Mouse (Mus musculus) heart, adult 2 months (tissue): Measurements from ENCODE around the gene Rhno1. TPM values are rescaled to one million over a fixed set of nuclear protein-coding genes. Genes with fewer than 3 reads are reported as not detected.
A peak's percentile ranks its signal among the peaks of the same experiment; 100 is the strongest.
"Not testable (repeated sequence)": the region's sequence is repeated elsewhere in the genome, so short reads cannot be mapped to it uniquely, and the experiment has no call there.

Experiments
- DNase-seq, 2 experiments: peaks; one replicate each; pipeline ENCODE4 v3.0.0; 2021
- H3K27ac ChIP-seq: fragments of 200-600 bp; 2 replicates; pipeline ENCODE4 v1.8.1; 2022
- H3K27me3 ChIP-seq: fragments of 200-500 bp; 2 replicates; pipeline ENCODE4 v1.6.1; 2012; ENCODE audit warnings: mild to moderate bottlenecking, low read length, inconsistent platforms, mixed read lengths; ENCODE audit not compliant: control insufficient read depth, insufficient read depth
- H3K36me3 ChIP-seq: fragments of 200-500 bp; 2 replicates; pipeline ENCODE4 v1.6.1; 2012; ENCODE audit warnings: low read length, inconsistent platforms; ENCODE audit not compliant: control insufficient read depth, insufficient read depth
- H3K4me1 ChIP-seq: fragments of 200-500 bp; 2 replicates; pipeline ENCODE4 v1.6.1; 2011; ENCODE audit warnings: low read length; ENCODE audit not compliant: control insufficient read depth, insufficient read depth
- H3K4me3 ChIP-seq: fragments of 200-600 bp; 2 replicates; pipeline ENCODE4 v1.8.1; 2022
- H3K79me2 ChIP-seq: fragments of 200-500 bp; replicated peaks from 2 replicates; pipeline ENCODE4 v1.6.1; 2012; ENCODE audit warnings: mild to moderate bottlenecking, inconsistent platforms, low read length, moderate library complexity, mixed read lengths; ENCODE audit not compliant: control insufficient read depth, insufficient read depth
- H3K9ac ChIP-seq: fragments of 200-500 bp; 2 replicates; pipeline ENCODE4 v1.6.1; 2012; ENCODE audit warnings: low read depth, mild to moderate bottlenecking, control low read depth, inconsistent platforms, low read length, mixed read lengths
- CTCF ChIP-seq: fragments of 200-600 bp; IDR thresholded peaks from 2 replicates; pipeline ENCODE4 v1.8.1; 2022; ENCODE audit warnings: antibody characterized with exemption, mild to moderate bottlenecking, moderate library complexity
- EP300 ChIP-seq: fragments of 200-500 bp; IDR thresholded peaks from 2 replicates; pipeline ENCODE4 v1.6.1; 2011; ENCODE audit warnings: low read depth, low read length, control low read depth; ENCODE audit not compliant: insufficient read depth
- POLR2A ChIP-seq: fragments of 200-500 bp; IDR thresholded peaks from 2 replicates; pipeline ENCODE4 v1.6.1; 2011; ENCODE audit warnings: mild to moderate bottlenecking, low read depth, low read length, control low read depth; ENCODE audit not compliant: insufficient read depth
- WGBS: fragments of 180-500 bp; shearing (Covaris S2); methylation state at CpG from one replicate; pipeline ENCODE4 v1.1.7; 2018; 5-methylcytosine and 5-hydroxymethylcytosine counted together
- intact Hi-C: fragments of 180-260 bp; cut with DNase I; formaldehyde crosslinking; loops from one replicate; pipeline ENCODE4 v1.15.1; 2025
- polyA plus RNA-seq: library from polyadenylated mRNA; depleted of rRNA; stranded (reverse); fragments of >200 nt; gene quantifications from 2 replicates; pipeline ENCODE4 v1.2.3, GENCODE M21; 2012
- total RNA-seq, 2 experiments: library from RNA; stranded (reverse); gene quantifications; 2 replicates each; pipeline ENCODE4 v1.2.3; 2021

The Rhno1 gene
- total and polyA plus RNA-seq, 3 experiments, result 6.6 to 9.2 (median 7.8) TPM

GRCm38 (mm10) chr6:128383752-128384151 lies 21.0 kb upstream of the Rhno1 start:
- no peaks in the 10 kb centered on the region for H3K79me2 ChIP-seq
- no peak overlapping the region for H3K27ac ChIP-seq
- intact Hi-C loops, result no loop called here
- no peak for DNase-seq
- H3K27me3 ChIP-seq, result no peaks in the 10 kb centered on the region
- no peak overlapping the region for H3K9ac ChIP-seq
- H3K4me3 ChIP-seq, result no peak overlapping the region
- no peak for TF ChIP-seq EP300
- no peak for TF ChIP-seq CTCF
- TF ChIP-seq POLR2A, result no peak
- H3K4me1 ChIP-seq, result no peaks in the 10 kb centered on the region
- WGBS, result 55% methylated on average over 7 of the region's 7 CpGs
- no peaks in the 10 kb centered on the region for H3K36me3 ChIP-seq

- H3K79me2 ChIP-seq, result no peaks in the 10 kb centered on the region
- TF ChIP-seq POLR2A (no peak), CTCF (no peak), EP300 (no peak)
- no peak overlapping the region for H3K9ac ChIP-seq
- H3K27ac ChIP-seq, result no peak overlapping the region
- no peak overlapping the region for H3K4me3 ChIP-seq
- intact Hi-C loops, result loop anchor here (2.0 kb wide), 1 partner anchor 30 kb away; no protein-coding TSS in a partner anchor
- no peaks in the 10 kb centered on the region for H3K4me1 ChIP-seq
- WGBS, result 76% methylated on average over 3 of the region's 3 CpGs
- H3K27me3 ChIP-seq, result no peaks in the 10 kb centered on the region
- H3K36me3 ChIP-seq, result no peaks in the 10 kb centered on the region
- no peak for DNase-seq
Observed at GRCm38 (mm10) chr6:128381254-128381653, 18.5 kb upstream of the Rhno1 start.

GRCm38 (mm10) chr6:128380594-128381167 lies 18.0 kb upstream of the Rhno1 start:
- TF ChIP-seq CTCF, result peak; percentile 45
- not testable (repeated sequence) for H3K79me2 ChIP-seq, DNase-seq, H3K4me1 ChIP-seq, H3K9ac ChIP-seq, H3K36me3 ChIP-seq, H3K27ac ChIP-seq, H3K4me3 ChIP-seq, H3K27me3 ChIP-seq
- 42% methylated on average over 1 of the region's 1 CpGs for WGBS
- intact Hi-C loops, result loop anchor here (2.0 kb wide), 1 partner anchor 30 kb away; no protein-coding TSS in a partner anchor

GRCm38 (mm10) chr6:128379636-128380035 lies 16.9 kb upstream of the Rhno1 start:
- DNase-seq, result no peak
- no peaks in the 10 kb centered on the region for H3K27me3 ChIP-seq
- 79% methylated on average over 16 of the region's 16 CpGs for WGBS
- no peaks in the 10 kb centered on the region for H3K4me1 ChIP-seq
- no peak overlapping the region for H3K27ac ChIP-seq
- H3K79me2 ChIP-seq, result no peaks in the 10 kb centered on the region
- TF ChIP-seq CTCF, result no peak
- TF ChIP-seq POLR2A, result no peak
- no peak for TF ChIP-seq EP300
- H3K4me3 ChIP-seq, result no peak overlapping the region
- no peak overlapping the region for H3K9ac ChIP-seq
- intact Hi-C loops, result loop anchor here (2.0 kb wide), 1 partner anchor 31 kb away; no protein-coding TSS in a partner anchor
- no peaks in the 10 kb centered on the region for H3K36me3 ChIP-seq

GRCm38 (mm10) chr6:128376371-128377085 lies 13.8 kb upstream of the Rhno1 start:
- WGBS, result 93% methylated on average over 17 of the region's 17 CpGs
- intact Hi-C loops, result no loop called here
- H3K9ac ChIP-seq, result no peak overlapping the region
- no peaks in the 10 kb centered on the region for H3K36me3 ChIP-seq
- H3K27me3 ChIP-seq, result no peaks in the 10 kb centered on the region
- no peak overlapping the region for H3K27ac ChIP-seq
- TF ChIP-seq POLR2A (no peak), CTCF (no peak), EP300 (no peak)
- H3K4me3 ChIP-seq, result no peak overlapping the region
- H3K4me1 ChIP-seq, result no peaks in the 10 kb centered on the region
- no peak for DNase-seq
- no peaks in the 10 kb centered on the region for H3K79me2 ChIP-seq

GRCm38 (mm10) chr6:128375192-128375591 lies 12.5 kb upstream of the Rhno1 start, which contains the start of the genes Tex52 and Gm44596:
Gene Tex52 (plus strand): TSS chr6:128375456.
Gene Gm44596 (plus strand): TSS chr6:128375503.
- Histone ChIP-seq H3K4me1 (no peaks in the 10 kb centered on the region), H3K9ac (no peak within 1 kb of the TSS), H3K27me3 (no peaks in the 10 kb centered on the region), H3K79me2 (no peaks in the 10 kb centered on the region), H3K36me3 (no peaks in the 10 kb centered on the region), H3K27ac (no peak within 1 kb of the TSS; the same call in 1 of the 2 replicates), H3K4me3 (no peak within 1 kb of the TSS)
- DNase-seq, result peak in 1 of 2 experiments; percentile 54
- WGBS, result 27% methylated on average over 6 of the region's 6 CpGs
- TF ChIP-seq EP300 (no peak), CTCF (no peak), POLR2A (no peak)
- intact Hi-C loops, result no loop called here
